ENCODE assay signal across 17 mouse cellular contexts in the genomic region with DNA sequence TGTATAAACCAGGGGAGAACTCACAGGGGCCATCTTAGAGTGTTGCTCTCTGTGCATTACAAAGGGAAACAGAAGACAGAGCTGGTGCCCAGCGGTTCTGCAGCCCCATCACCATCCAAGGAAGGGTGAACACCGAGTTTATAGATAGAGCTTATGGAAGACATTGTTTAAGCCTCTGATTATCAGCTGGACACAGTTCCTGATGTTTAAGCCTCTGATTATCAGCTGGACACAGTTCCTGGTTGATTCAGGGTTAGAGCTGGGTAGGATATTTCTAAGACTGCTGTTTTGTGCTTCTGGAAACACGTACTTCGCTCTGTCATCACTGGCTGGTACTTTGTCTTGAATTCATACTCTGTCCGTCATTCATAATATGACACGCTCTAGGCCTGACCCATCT.
"Had no signal": no experiment of that assay in that cellular context is flagged by ENCODE, and none has a peak within 500 bp of the region (broad histone marks: within the 10 kb centered on the region; RNA-seq: fewer than 3 reads in every experiment).

No protein-coding gene starts in this region.

- H3K4me1 ChIP-seq: liver, embryonic 15.5 days; midbrain, embryonic 12.5 days; midbrain, embryonic 15.5 days; neural tube, embryonic 12.5 days; stomach, embryonic 15.5 days had no signal

- H3K27ac ChIP-seq: liver, embryonic 15.5 days; lung, embryonic 15.5 days; macrophage; midbrain, embryonic 12.5 days; midbrain, embryonic 15.5 days; neural tube, embryonic 12.5 days; stomach, embryonic 15.5 days; stomach, postnatal 0 days had no signal

- DNase-seq: lung, adult 2 months; lung, postnatal 14 days; lung, postnatal 36 days; right cerebral cortex, postnatal 14 days; thymus, adult 2 months; thymus, postnatal 14 days; thymus, postnatal 36 days had no signal

- H3K27me3 ChIP-seq: liver, embryonic 15.5 days; lung, embryonic 15.5 days; midbrain, embryonic 12.5 days; midbrain, embryonic 15.5 days; neural tube, embryonic 12.5 days; stomach, embryonic 15.5 days had no signal

- H3K9ac ChIP-seq: liver, embryonic 15.5 days; lung, embryonic 15.5 days; midbrain, embryonic 12.5 days; midbrain, embryonic 15.5 days; neural tube, embryonic 12.5 days; stomach, embryonic 15.5 days had no signal

- H3K4me2 ChIP-seq: liver, embryonic 15.5 days; lung, embryonic 15.5 days; midbrain, embryonic 12.5 days; midbrain, embryonic 15.5 days; neural tube, embryonic 12.5 days; stomach, embryonic 15.5 days had no signal

- H3K36me3 ChIP-seq: liver, embryonic 15.5 days; lung, embryonic 15.5 days; midbrain, embryonic 12.5 days; midbrain, embryonic 15.5 days; neural tube, embryonic 12.5 days; stomach, embryonic 15.5 days had no signal

- ATAC-seq: lung, postnatal 0 days; midbrain, embryonic 15.5 days had no signal

- H3K4me3 ChIP-seq: liver, embryonic 15.5 days; lung, embryonic 15.5 days; megakaryocyte, embryonic 14.5 days; midbrain, embryonic 12.5 days; midbrain, embryonic 15.5 days; neural tube, embryonic 12.5 days; stomach, embryonic 15.5 days had no signal

- H3K9me3 ChIP-seq: liver, embryonic 15.5 days; lung, embryonic 15.5 days; midbrain, embryonic 12.5 days; midbrain, embryonic 15.5 days; neural tube, embryonic 12.5 days; stomach, embryonic 15.5 days had no signal
